Mouse (Mus musculus) thymus, postnatal 14 days (tissue): ENCODE results near the gene Icosl.
"Not testable (repeated sequence)": the region's sequence is repeated elsewhere in the genome, so short reads cannot be mapped to it uniquely, and the experiment has no call there.

Experiments used
- DNase-seq: peaks from one replicate; pipeline ENCODE4 v3.0.0; 2021

Gene Icosl

GRCm38 (mm10) chr10:78069101-78070011, at the start of gene Icosl:
Gene Icosl, plus strand, starts transcription at chr10:78069302.
- DNase-seq, result peak; percentile 74

- not testable (repeated sequence) for DNase-seq
These were observed 49.1 kb upstream of the Icosl start for GRCm38 (mm10) chr10:78019984-78020383.

GRCm38 (mm10) chr10:78025453-78025852, 43.6 kb upstream of the Icosl start:
- not testable (repeated sequence) for DNase-seq

- peak; percentile 74 for DNase-seq
These were observed 41.0 kb upstream of the Icosl start for GRCm38 (mm10) chr10:78028129-78028528.

GRCm38 (mm10) chr10:78029080-78029479, 40.0 kb upstream of the Icosl start:
- no peak for DNase-seq

GRCm38 (mm10) chr10:78031987-78032386, 37.1 kb upstream of the Icosl start:
- DNase-seq, result no peak

GRCm38 (mm10) chr10:78037139-78037538, 32.0 kb upstream of the Icosl start:
- no peak for DNase-seq

GRCm38 (mm10) chr10:78041647-78042046, 27.5 kb upstream of the Icosl start, which contains the start of gene Dnmt3l:
Gene Dnmt3l, plus strand, starts transcription at chr10:78041947.
- DNase-seq, result no peak

GRCm38 (mm10) chr10:78042096-78042495, 27.0 kb upstream of the Icosl start:
- no peak for DNase-seq

- no peak for DNase-seq
These were observed 26.3 kb upstream of the Icosl start for GRCm38 (mm10) chr10:78042697-78043405.

GRCm38 (mm10) chr10:78043406-78043836, 25.7 kb upstream of the Icosl start, which contains the start of gene Aire:
Gene Aire, minus strand, starts transcription at chr10:78043610.
- DNase-seq, result peak; percentile 90

GRCm38 (mm10) chr10:78044531-78044930, 24.6 kb upstream of the Icosl start:
- DNase-seq, result no peak

GRCm38 (mm10) chr10:78046388-78046787, 22.7 kb upstream of the Icosl start:
- DNase-seq, result no peak

GRCm38 (mm10) chr10:78048061-78048730, 20.9 kb upstream of the Icosl start:
- DNase-seq, result no peak

GRCm38 (mm10) chr10:78049519-78050035, 19.5 kb upstream of the Icosl start:
- DNase-seq, result no peak

- DNase-seq, result no peak
These were observed 14.2 kb upstream of the Icosl start for GRCm38 (mm10) chr10:78054633-78055565.

GRCm38 (mm10) chr10:78057056-78057455, 12.0 kb upstream of the Icosl start:
- DNase-seq, result no peak

GRCm38 (mm10) chr10:78063122-78063521, 6.0 kb upstream of the Icosl start:
- no peak for DNase-seq

GRCm38 (mm10) chr10:78067226-78067625, 1.9 kb upstream of the Icosl start:
- DNase-seq, result peak; percentile 43

GRCm38 (mm10) chr10:78068541-78068940, 561 bp upstream of the Icosl start:
- DNase-seq, result no peak

GRCm38 (mm10) chr10:78074151-78074550, 5.0 kb downstream of the Icosl start:
- DNase-seq, result no peak

- DNase-seq, result peak; percentile 58
These were observed 5.9 kb downstream of the Icosl start for GRCm38 (mm10) chr10:78074977-78075376.
